Mouse (Mus musculus): ENCODE data around the gene 1600014C10Rik. TPM values are rescaled to one million over a fixed set of nuclear protein-coding genes. Genes with fewer than 3 reads are reported as not detected.

The 1600014C10Rik gene
- total RNA-seq, 2 experiments from 2014 or later, result 17.7 to 18.8 TPM

- intact Hi-C loops (cut with DNase I), result loop anchor here (5.0 kb wide), 1 partner anchor 86 kb away; no protein-coding TSS in a partner anchor
- DNase-seq (ENCODE audit: low spot score in 2 of 2), result no peak
These were observed 1.7 kb upstream of the 1600014C10Rik start for GRCm38 (mm10) chr7:38181366-38181765.

DNA sequence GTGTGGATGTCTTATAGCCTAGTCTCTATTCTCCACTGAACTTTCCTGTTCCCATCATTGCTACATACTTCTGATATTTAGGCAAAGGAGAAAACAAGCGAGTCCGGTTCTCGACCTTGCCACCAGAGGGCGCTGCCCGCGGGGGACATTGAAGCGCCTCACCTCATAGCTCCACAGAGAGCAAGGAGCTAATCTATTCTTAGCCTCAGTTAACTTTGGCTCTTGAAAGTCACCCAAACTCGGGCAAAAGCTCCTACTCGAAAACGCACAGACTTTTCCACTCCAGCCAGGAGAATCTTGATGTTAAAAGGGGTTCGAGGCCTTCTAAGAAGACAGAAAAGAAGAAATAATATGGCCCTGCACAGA lies 438 bp upstream of the 1600014C10Rik start:
- intact Hi-C loops (cut with DNase I), result loop anchor here (2.0 to 5.0 kb wide), 2 partner anchors 18 to 85 kb away; no protein-coding TSS in a partner anchor
- peak; percentile 72 to 79 for DNase-seq (ENCODE audit: low spot score in 2 of 2)

GRCm38 (mm10) chr7:38183709-38184417 lies 846 bp downstream of the 1600014C10Rik start:
- DNase-seq (ENCODE audit: low spot score in 2 of 2), result peak; percentile 85 to 88
- intact Hi-C loops (cut with DNase I), result loop anchor here (2.0 to 5.0 kb wide), 2 partner anchors 17 to 83 kb away; no protein-coding TSS in a partner anchor

DNA sequence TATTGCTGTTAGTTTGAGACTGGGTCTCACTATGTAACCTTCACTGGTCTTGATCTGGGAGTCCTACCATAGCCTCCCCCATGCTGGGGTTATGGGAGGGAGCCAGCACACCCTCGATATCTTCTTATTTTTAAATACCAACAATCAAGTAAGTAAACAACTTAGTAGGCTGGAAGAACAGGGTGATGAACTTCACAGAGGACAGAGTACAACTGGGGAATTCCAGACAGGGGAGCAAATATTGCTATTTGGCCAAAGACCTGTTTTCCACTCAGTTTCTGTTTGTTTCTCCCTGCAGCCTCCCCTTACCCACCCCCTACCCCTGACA lies 1.4 kb downstream of the 1600014C10Rik start:
- intact Hi-C loops (cut with DNase I), result loop anchor here (5.0 kb wide), 1 partner anchor 83 kb away; no protein-coding TSS in a partner anchor
- no peak for DNase-seq (ENCODE audit: low spot score in 2 of 2)

GRCm38 (mm10) chr7:38184786-38185185 lies 1.8 kb downstream of the 1600014C10Rik start:
- intact Hi-C loops (cut with DNase I), result loop anchor here (5.0 kb wide), 1 partner anchor 83 kb away; no protein-coding TSS in a partner anchor
- DNase-seq (ENCODE audit: low spot score in 2 of 2), result no peak

DNA sequence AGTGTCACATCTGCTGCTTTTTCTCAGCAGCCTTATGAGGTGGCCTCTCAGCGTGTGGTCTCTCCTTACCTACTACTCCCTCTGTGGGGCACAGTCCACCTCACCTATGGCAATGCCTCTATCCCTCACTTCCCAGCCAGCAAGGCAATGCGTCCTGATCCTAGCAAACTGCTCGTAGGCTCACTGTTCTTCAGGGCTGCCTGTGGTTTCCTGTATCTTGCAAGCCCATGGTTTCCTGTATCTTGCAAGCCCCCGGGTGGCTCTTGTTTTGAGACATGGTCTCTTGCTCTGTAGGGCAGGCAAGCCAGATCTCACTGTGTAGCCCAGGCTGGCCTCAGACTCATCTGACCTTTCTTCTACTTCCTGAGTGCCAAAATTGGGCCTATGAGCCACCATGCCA lies 3.8 kb downstream of the 1600014C10Rik start:
- intact Hi-C loops (cut with DNase I), result no loop called here
- no peak for DNase-seq (ENCODE audit: low spot score in 2 of 2)

GRCm38 (mm10) chr7:38187796-38188195 lies 4.8 kb downstream of the 1600014C10Rik start:
- DNase-seq (ENCODE audit: low spot score in 2 of 2), result no peak
- intact Hi-C loops (cut with DNase I), result no loop called here

- intact Hi-C loops (cut with DNase I), result no loop called here
These were observed 5.5 kb downstream of the 1600014C10Rik start for GRCm38 (mm10) chr7:38188281-38189075.

GRCm38 (mm10) chr7:38189136-38189982 lies 6.3 kb downstream of the 1600014C10Rik start:
- peak in 1 of 2 experiments; percentile 62 for DNase-seq (ENCODE audit: low spot score in 2 of 2)
- intact Hi-C loops (cut with DNase I), result no loop called here

More at GRCm38 (mm10) chr7:38188281-38189075, 5.5 kb downstream of the 1600014C10Rik start:
- no peak for DNase-seq (ENCODE audit: low spot score in 2 of 2)

GRCm38 (mm10) chr7:38190056-38190835 lies 7.2 kb downstream of the 1600014C10Rik start:
- intact Hi-C loops (cut with DNase I), result no loop called here

DNA sequence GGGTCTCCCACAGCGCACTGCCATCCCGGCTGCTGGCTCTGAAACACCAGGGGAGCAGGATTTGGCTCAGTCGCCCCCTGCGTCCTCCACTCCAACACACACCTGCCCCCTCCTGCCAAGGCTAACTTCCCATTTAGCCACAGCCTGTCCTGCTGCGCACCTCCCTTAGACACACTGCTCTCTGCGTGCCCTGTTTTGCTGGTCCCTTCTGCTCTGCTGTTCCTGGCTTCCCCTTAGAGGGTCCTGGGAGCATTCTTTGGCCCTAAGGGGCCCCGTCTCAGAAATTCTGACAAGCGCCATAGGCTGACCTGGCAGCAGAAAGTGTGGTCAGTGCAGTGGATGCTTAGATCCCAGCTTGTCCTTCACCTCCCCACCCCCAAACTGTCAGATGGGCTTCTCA lies 8.1 kb downstream of the 1600014C10Rik start:
- intact Hi-C loops (cut with DNase I), result no loop called here
- no peak for DNase-seq (ENCODE audit: low spot score in 2 of 2)

More at GRCm38 (mm10) chr7:38190056-38190835, 7.2 kb downstream of the 1600014C10Rik start:
- DNase-seq (ENCODE audit: low spot score in 2 of 2), result no peak

DNA sequence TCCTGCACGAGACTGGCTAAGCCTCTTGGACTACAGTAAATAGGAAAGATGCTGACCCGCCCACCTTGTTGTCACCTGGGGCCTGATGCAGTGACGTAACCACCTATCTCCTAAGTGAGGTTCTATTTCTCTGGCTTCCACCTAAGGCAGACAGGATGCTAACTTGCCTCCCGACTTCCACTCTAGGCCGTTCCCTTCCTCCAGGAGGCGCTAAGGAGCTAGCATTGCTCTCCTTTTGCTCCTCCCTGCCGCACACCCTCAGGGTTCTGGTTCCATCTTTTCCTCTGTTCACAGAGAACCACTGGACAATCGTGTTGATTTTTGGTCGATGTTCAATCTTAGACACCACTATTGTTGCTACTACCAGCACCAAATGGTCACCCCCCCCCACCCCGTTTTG lies 8.6 kb downstream of the 1600014C10Rik start:
- intact Hi-C loops (cut with DNase I), result no loop called here
- peak in 1 of 2 experiments; percentile 46 for DNase-seq (ENCODE audit: low spot score in 2 of 2)

DNA sequence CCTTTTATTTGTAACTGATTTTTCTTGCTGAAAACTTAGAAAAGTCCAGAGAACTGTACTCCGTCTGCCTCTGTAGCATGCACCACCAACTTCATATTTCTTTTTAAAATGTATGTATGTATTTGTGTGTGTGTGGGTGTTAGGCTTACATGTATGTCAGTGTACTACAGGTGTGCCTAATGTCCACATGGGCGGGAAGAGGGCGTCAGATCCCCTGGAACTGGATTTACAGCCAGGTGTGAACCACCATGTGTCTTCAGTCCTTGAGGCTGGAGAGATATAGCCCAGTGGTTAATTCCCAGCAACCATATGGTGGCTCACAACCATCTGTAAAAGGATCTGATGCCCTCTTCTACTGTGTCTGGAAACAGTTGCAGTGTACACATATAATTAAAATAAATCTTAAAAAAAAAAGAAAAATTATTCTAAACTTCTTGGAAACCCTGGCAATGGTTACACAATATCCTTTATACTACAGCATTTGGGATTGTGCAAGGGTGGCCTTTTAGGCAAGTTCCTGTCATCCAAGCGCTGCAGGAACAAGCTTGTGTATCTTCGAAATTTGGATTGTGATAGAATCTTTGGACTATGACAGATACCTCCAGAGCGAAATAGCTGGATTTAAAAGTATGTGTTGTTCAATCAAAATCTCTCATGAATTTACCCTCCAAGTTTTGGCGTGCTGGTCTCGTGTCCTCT lies 17.0 kb downstream of the 1600014C10Rik start:
- intact Hi-C loops (cut with DNase I), result loop anchor here (2.0 to 10.0 kb wide), 3 partner anchors 17 to 67 kb away; partner anchors contain the start of gene 1600014C10Rik
- DNase-seq (ENCODE audit: low spot score in 2 of 2), result no peak

DNA sequence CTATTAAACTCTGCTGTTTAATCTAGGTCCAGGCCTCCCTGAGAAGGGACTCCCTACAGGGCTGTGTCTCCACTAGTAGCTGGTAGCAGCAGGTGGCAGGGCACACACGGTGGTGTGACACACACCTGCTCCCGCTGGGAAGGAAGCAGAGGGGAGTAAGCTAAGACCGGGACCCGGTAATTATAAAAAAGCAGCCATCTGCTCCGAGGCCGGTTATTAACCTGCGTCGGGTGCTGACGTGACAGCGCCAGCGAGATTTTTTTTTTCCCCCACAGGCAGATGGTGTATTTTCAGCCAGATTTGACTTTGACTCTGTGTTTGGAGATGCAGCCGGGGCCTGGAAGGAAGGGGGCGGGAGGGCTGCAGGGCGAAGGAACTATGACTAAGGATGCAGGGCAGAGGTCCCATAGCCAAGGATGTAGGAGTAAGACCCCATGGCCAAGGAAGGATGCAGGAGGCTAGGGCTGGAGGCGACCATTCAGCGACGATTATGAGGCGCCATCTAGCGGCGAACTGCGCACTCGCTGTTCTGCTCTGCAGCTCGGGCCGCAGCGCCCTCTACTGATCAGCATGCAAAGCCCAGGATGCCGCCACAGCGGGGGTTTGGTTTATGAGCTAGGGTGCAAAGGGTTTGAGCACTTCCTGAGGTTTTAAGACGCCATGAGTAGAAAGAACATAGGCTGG lies 17.7 kb downstream of the 1600014C10Rik start:
- peak; percentile 84 to 91 for DNase-seq (ENCODE audit: low spot score in 2 of 2)
- intact Hi-C loops (cut with DNase I), result loop anchor here (2.0 to 10.0 kb wide), 3 partner anchors 18 to 67 kb away; partner anchors contain the start of gene 1600014C10Rik

DNA sequence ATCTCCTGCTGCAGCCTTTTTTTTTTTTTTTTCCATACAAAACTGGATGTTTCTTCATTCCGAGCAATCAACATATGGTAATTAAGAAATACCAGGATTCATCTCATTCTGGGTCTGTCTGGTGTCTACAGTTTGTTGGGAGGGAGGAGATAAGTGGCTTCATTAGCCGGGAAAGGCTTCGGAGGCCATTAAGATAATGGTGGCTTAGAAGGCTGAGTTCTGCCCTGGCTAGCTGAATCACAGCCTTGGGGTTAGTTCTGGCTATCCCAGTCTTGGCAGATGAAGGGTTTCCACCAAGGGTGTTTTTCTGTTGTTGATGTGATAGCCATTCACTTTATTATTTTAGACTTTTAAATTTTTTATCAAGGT lies 18.3 kb downstream of the 1600014C10Rik start:
- no peak for DNase-seq (ENCODE audit: low spot score in 2 of 2)
- intact Hi-C loops (cut with DNase I), result loop anchor here (2.0 to 10.0 kb wide), 3 partner anchors 18 to 66 kb away; partner anchors contain the start of gene 1600014C10Rik

GRCm38 (mm10) chr7:38204314-38204713 lies 21.3 kb downstream of the 1600014C10Rik start:
- intact Hi-C loops (cut with DNase I), result loop anchor here (5.0 to 10.0 kb wide), 2 partner anchors 60 to 63 kb away; no protein-coding TSS in a partner anchor
- DNase-seq (ENCODE audit: low spot score in 2 of 2), result peak in 1 of 2 experiments; percentile 30

GRCm38 (mm10) chr7:38205801-38206200 lies 22.8 kb downstream of the 1600014C10Rik start:
- intact Hi-C loops (cut with DNase I), result loop anchor here (10.0 kb wide), 1 partner anchor 61 kb away; no protein-coding TSS in a partner anchor

More at GRCm38 (mm10) chr7:38205801-38206200, 22.8 kb downstream of the 1600014C10Rik start:
- DNase-seq (ENCODE audit: low spot score in 2 of 2), result no peak
